Mouse (Mus musculus): ENCODE data around the gene Zcchc2.

- TF ChIP-seq CTCF (IDR thresholded peaks at IDR 0.05; ENCODE audit: borderline replicate concordance, insufficient read depth, low read length) (no peak), POLR2A (IDR thresholded peaks at IDR 0.05; ENCODE audit: low read depth, low read length) (no peak)
Observed at GRCm38 (mm10) chr1:105977446-105978094, 12.6 kb upstream of the Zcchc2 start.
